Mouse (Mus musculus): ENCODE results near the gene Ufsp1.

Gene Ufsp1

GRCm38 (mm10) chr5:137295296-137295695, 867 bp downstream of the Ufsp1 start:
- no peak for DNase-seq (ENCODE audit: low spot score in 2 of 2)

- DNase-seq (ENCODE audit: low spot score in 2 of 2), result no peak
Observed at GRCm38 (mm10) chr5:137295712-137296111, 1.3 kb downstream of the Ufsp1 start.

GRCm38 (mm10) chr5:137297126-137297525, 2.7 kb downstream of the Ufsp1 start:
- no peak for DNase-seq (ENCODE audit: low spot score in 2 of 2)

GRCm38 (mm10) chr5:137299240-137299639, 4.8 kb downstream of the Ufsp1 start:
- no peak for DNase-seq (ENCODE audit: low spot score in 2 of 2)

GRCm38 (mm10) chr5:137301253-137301652, 6.8 kb downstream of the Ufsp1 start:
- no peak for DNase-seq (ENCODE audit: low spot score in 2 of 2)

- DNase-seq (ENCODE audit: low spot score in 2 of 2), result no peak
Observed at GRCm38 (mm10) chr5:137303609-137304008, 9.2 kb downstream of the Ufsp1 start.

- no peak for DNase-seq (ENCODE audit: low spot score in 2 of 2)
Observed at GRCm38 (mm10) chr5:137304165-137304564, 9.7 kb downstream of the Ufsp1 start.

GRCm38 (mm10) chr5:137304816-137305215, 10.4 kb downstream of the Ufsp1 start:
- no peak for DNase-seq (ENCODE audit: low spot score in 2 of 2)

- no peak for DNase-seq (ENCODE audit: low spot score in 2 of 2)
Observed at GRCm38 (mm10) chr5:137305822-137306221, 11.4 kb downstream of the Ufsp1 start.

- no peak for DNase-seq (ENCODE audit: low spot score in 2 of 2)
Observed at GRCm38 (mm10) chr5:137306439-137307005, 12.1 kb downstream of the Ufsp1 start.

- DNase-seq (ENCODE audit: low spot score in 2 of 2), result peak; percentile 87 to 89
Observed at GRCm38 (mm10) chr5:137307071-137307912, 12.9 kb downstream of the Ufsp1 start, which contains the start of gene Srrt. Gene Srrt, minus strand, starts transcription at chr5:137307674.

- no peak for DNase-seq (ENCODE audit: low spot score in 2 of 2)
Observed at GRCm38 (mm10) chr5:137308356-137308755, 13.9 kb downstream of the Ufsp1 start.

GRCm38 (mm10) chr5:137313466-137314192, 19.2 kb downstream of the Ufsp1 start:
- no peak for DNase-seq (ENCODE audit: low spot score in 2 of 2)

- DNase-seq (ENCODE audit: low spot score in 2 of 2), result peak; percentile 93 to 97
Observed at GRCm38 (mm10) chr5:137314193-137315083, 20.0 kb downstream of the Ufsp1 start, which contains the start of gene Trip6. Gene Trip6, minus strand, starts transcription at chr5:137314404.

- peak in 1 of 2 experiments; percentile 41 for DNase-seq (ENCODE audit: low spot score in 2 of 2)
Observed at GRCm38 (mm10) chr5:137315084-137315903, 20.9 kb downstream of the Ufsp1 start.

- no peak for DNase-seq (ENCODE audit: low spot score in 2 of 2)
Observed at GRCm38 (mm10) chr5:137317361-137317760, 22.9 kb downstream of the Ufsp1 start.

- DNase-seq (ENCODE audit: low spot score in 2 of 2), result no peak
Observed at GRCm38 (mm10) chr5:137318570-137318969, 24.1 kb downstream of the Ufsp1 start.

GRCm38 (mm10) chr5:137320996-137321395, 26.6 kb downstream of the Ufsp1 start:
- no peak for DNase-seq (ENCODE audit: low spot score in 2 of 2)

GRCm38 (mm10) chr5:137330910-137331309, 36.5 kb downstream of the Ufsp1 start:
- no peak for DNase-seq (ENCODE audit: low spot score in 2 of 2)

- DNase-seq (ENCODE audit: low spot score in 2 of 2), result no peak
Observed at GRCm38 (mm10) chr5:137332857-137333511, 38.6 kb downstream of the Ufsp1 start.

All from urinary bladder, postnatal 4 days (tissue).